ENCODE assay signal across 16 mouse cellular contexts in the genomic region with DNA sequence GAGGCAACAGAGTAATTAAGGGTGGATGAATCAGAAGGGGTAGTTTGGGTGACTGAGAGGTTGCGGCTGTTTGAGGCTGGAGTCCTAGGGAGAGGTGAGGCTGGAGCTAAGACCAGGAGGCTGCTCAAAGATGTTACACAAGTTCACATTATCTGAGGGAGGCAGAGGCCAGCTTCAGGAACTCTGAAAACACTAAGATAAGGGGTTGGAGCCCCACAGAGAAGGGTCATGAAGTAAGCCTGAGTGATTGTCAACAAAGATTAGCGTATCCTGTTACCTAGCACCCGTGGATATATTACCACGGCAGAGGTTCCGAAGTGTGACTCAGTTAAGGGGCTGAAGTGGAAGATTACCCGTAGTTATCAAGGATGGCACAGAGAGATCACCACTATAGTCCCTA. TPM values are rescaled to one million over a fixed set of nuclear protein-coding genes. Genes with fewer than 3 reads are reported as not detected.
DNase-seq lines count a peak whose midpoint lies in the region; ATAC-seq and TF ChIP-seq lines count a peak whose summit lies in the region.
"Had no signal": no experiment of that assay in that cellular context is flagged by ENCODE, and none has a peak within 500 bp of the region (broad histone marks: within the 10 kb centered on the region; RNA-seq: fewer than 3 reads in every experiment).

No protein-coding gene starts in this region.

- H3K9me3 ChIP-seq in heart, embryonic 10.5 days: no peaks in the 10 kb centered on the region
- no peaks in the 10 kb centered on the region for H3K9me3 ChIP-seq in MEL (replicated peaks; ENCODE audit: insufficient read depth, low read length)
- no peaks in the 10 kb centered on the region for H3K9me3 ChIP-seq in erythroblast, embryonic 14.5 days (ENCODE audit: control insufficient read depth, low read length)
- H3K9me3 ChIP-seq in liver, embryonic 16.5 days (replicated peaks; ENCODE audit: control insufficient read depth, low read length): no peaks in the 10 kb centered on the region
- H3K9me3 ChIP-seq: embryonic facial prominence, embryonic 15.5 days; limb, embryonic 15.5 days had no signal

- no peak for TF ChIP-seq RAD21 in MEL (IDR thresholded peaks at IDR 0.05; ENCODE audit: low read depth, low read length)

- peak overlapping the region; percentile 94 for H3K27ac ChIP-seq in heart, embryonic 10.5 days
- H3K27ac ChIP-seq in MEL (ENCODE audit: control insufficient read depth, low read depth, low read length): peak overlapping the region; percentile 89
- peak overlapping the region; percentile 94 for H3K27ac ChIP-seq in liver, embryonic 16.5 days (ENCODE audit: low read length)
- H3K27ac ChIP-seq: embryonic facial prominence, embryonic 15.5 days; kidney, postnatal 0 days; limb, embryonic 15.5 days had no signal

- H3K4me1 ChIP-seq in heart, embryonic 10.5 days: peaks cover 81% of the 10 kb centered on the region
- H3K4me1 ChIP-seq in MEL (ENCODE audit: control insufficient read depth in 1 of 2, insufficient read depth in 2 of 2, low read length in 2 of 2): peaks cover 15 to 42% of the 10 kb centered on the region in 2 experiments
- peaks cover 90% of the 10 kb centered on the region for H3K4me1 ChIP-seq in erythroblast, embryonic 14.5 days (ENCODE audit: control insufficient read depth)
- H3K4me1 ChIP-seq in liver, embryonic 16.5 days (ENCODE audit: control insufficient read depth, low read depth, low read length): peaks cover 63% of the 10 kb centered on the region

- peak; percentile 97 to 99 for TF ChIP-seq EP300 in MEL (IDR thresholded peaks at IDR 0.05; ENCODE audit: low read depth in 1 of 2, low read length in 2 of 2)

- no peak for TF ChIP-seq CTCF in MEL (IDR thresholded peaks at IDR 0.05 in 2 of 3, conservative IDR thresholded peaks at IDR 0.05 in 1 of 3; ENCODE audit: control insufficient read depth in 1 of 3, insufficient read depth in 1 of 3, low read depth in 2 of 3, low read length in 3 of 3, poor library complexity in 1 of 3, severe bottlenecking in 1 of 3)

- peak; percentile 87 for DNase-seq in heart, embryonic 10.5 days (ENCODE audit: low spot score)
- DNase-seq in heart, postnatal 25 days (ENCODE audit: low spot score): no peak
- DNase-seq in MEL (ENCODE audit: low read depth, low spot score): peak; percentile 93
- DNase-seq in kidney, postnatal 14 days: no peak
- DNase-seq in cerebellum, postnatal 4 days (ENCODE audit: low spot score in 2 of 2): no peak
- DNase-seq in left cerebral cortex, adult 8-10 months (ENCODE audit: low spot score in 2 of 2): no peak
- DNase-seq: adrenal gland, postnatal 10 days; cerebellum, adult 8-10 months had no signal

- H3K4me2 ChIP-seq in liver, embryonic 16.5 days (ENCODE audit: low read depth, low read length): peak overlapping the region; percentile 53
- H3K4me2 ChIP-seq: embryonic facial prominence, embryonic 15.5 days; limb, embryonic 15.5 days had no signal

- intact Hi-C loops in heart, postnatal 25 days (cut with DNase I): no loop called here

- no peaks in the 10 kb centered on the region for H3K27me3 ChIP-seq in heart, embryonic 10.5 days (ENCODE audit: insufficient read depth, poor library complexity, severe bottlenecking)
- no peaks in the 10 kb centered on the region for H3K27me3 ChIP-seq in MEL (ENCODE audit: control insufficient read depth in 1 of 2, insufficient read depth in 2 of 2, low read length in 2 of 2)
- H3K27me3 ChIP-seq in erythroblast, embryonic 14.5 days (ENCODE audit: control insufficient read depth): no peaks in the 10 kb centered on the region
- no peaks in the 10 kb centered on the region for H3K27me3 ChIP-seq in liver, embryonic 16.5 days (ENCODE audit: control insufficient read depth, insufficient read depth, low read depth, low read length)
- H3K27me3 ChIP-seq: embryonic facial prominence, embryonic 15.5 days; limb, embryonic 15.5 days; Patski had no signal

- no peak overlapping the region for H3K4me3 ChIP-seq in heart, embryonic 10.5 days
- no peak overlapping the region for H3K4me3 ChIP-seq in MEL (ENCODE audit: control insufficient read depth in 1 of 2, insufficient read depth in 1 of 2, low read depth in 2 of 2, low read length in 2 of 2)
- H3K4me3 ChIP-seq in erythroblast, embryonic 14.5 days (replicated peaks): peak overlapping the region; percentile 56
- H3K4me3 ChIP-seq in liver, embryonic 16.5 days (ENCODE audit: low read depth, low read length): peak overlapping the region; percentile 47
- H3K4me3 ChIP-seq: embryonic facial prominence, embryonic 15.5 days; limb, embryonic 15.5 days; myocyte had no signal

- WGBS in heart, embryonic 10.5 days: 14% methylated on average over 6 of the region's 6 CpGs
- WGBS in liver, embryonic 16.5 days (ENCODE audit: insufficient replicate concordance): 11% methylated on average over 6 of the region's 6 CpGs

- 0 out of 4 replicates have a peak, but pooled peaks of 1 of the 2 experiments have one; percentile 32 for TF ChIP-seq POLR2A in MEL (IDR thresholded peaks at IDR 0.05; ENCODE audit: control insufficient read depth in 1 of 2, insufficient read depth in 1 of 2, low read depth in 1 of 2, low read length in 2 of 2, poor library complexity in 1 of 2)

- H3K36me3 ChIP-seq in heart, embryonic 10.5 days: no peaks in the 10 kb centered on the region
- H3K36me3 ChIP-seq in MEL (ENCODE audit: control insufficient read depth in 1 of 2, insufficient read depth in 2 of 2, low read length in 2 of 2): peaks cover 0 to 32% of the 10 kb centered on the region in 2 experiments; a peak in 2 of 4 replicates
- peaks cover 78% of the 10 kb centered on the region for H3K36me3 ChIP-seq in erythroblast, embryonic 14.5 days (ENCODE audit: control insufficient read depth)
- peaks cover 2% of the 10 kb centered on the region; the same call in 1 of the 2 replicates for H3K36me3 ChIP-seq in liver, embryonic 16.5 days (ENCODE audit: control insufficient read depth, insufficient read depth)
- H3K36me3 ChIP-seq: embryonic facial prominence, embryonic 15.5 days; limb, embryonic 15.5 days had no signal

- peaks cover 8% of the 10 kb centered on the region for H3K79me2 ChIP-seq in MEL (ENCODE audit: control insufficient read depth, insufficient read depth, low read length, poor library complexity)

- peak; percentile 88 for ATAC-seq in liver, embryonic 16.5 days (ENCODE audit: low read depth)
- ATAC-seq: hindbrain, embryonic 16.5 days; Patski had no signal

- peak overlapping the region; percentile 36 for H3K9ac ChIP-seq in MEL (ENCODE audit: control insufficient read depth, low read depth, low read length, poor library complexity, severe bottlenecking)
- peak overlapping the region; percentile 63 for H3K9ac ChIP-seq in liver, embryonic 16.5 days (ENCODE audit: low read depth, low read length)
- H3K9ac ChIP-seq: embryonic facial prominence, embryonic 15.5 days; limb, embryonic 15.5 days had no signal

RNA-seq across cellular contexts. Expression of a gene that starts 5.0 kb away (rescaled TPM):
- 22.5 and 26.0 TPM in 2 replicates for polyA plus RNA-seq in heart, embryonic 10.5 days (2016; fragmentation: Nextera tagmentation; extraction: Ambion mirVana)
- 1 to 10 TPM; 4.4 to 4.9 TPM for total RNA-seq in heart, postnatal 25 days (2021)
- total RNA-seq in MEL (2012; rRNA removed): 8.4 and 10.1 TPM in 2 replicates
- polyA plus RNA-seq in MEL (2012; ENCODE audit: insufficient read depth in 1 of 2, insufficient read length in 2 of 2, low read depth in 1 of 2, low replicate concordance in 2 of 2, missing spikeins in 1 of 2): 100 to 1,000 TPM in 1 of 2 experiments, 10 to 100 TPM in 1; 12.3 to 126 TPM
- 1.5 and 1.9 TPM in 2 replicates for polyA plus RNA-seq in erythroblast, embryonic 14.5 days (2012)
- polyA plus RNA-seq in liver, embryonic 16.5 days (2015; fragmentation: Nextera tagmentation; extraction: Ambion mirVana): 29.4 and 31.4 TPM in 2 replicates
- total RNA-seq in left cerebral cortex, adult 8-10 months (2022): 10 to 100 TPM; 17.2 to 21.0 (median 18.4) TPM

RNA-seq across cellular contexts. Expression of a gene that starts 14.1 kb away (rescaled TPM):
- polyA plus RNA-seq in heart, embryonic 10.5 days (2016; fragmentation: Nextera tagmentation; extraction: Ambion mirVana): 0.53 and 0.62 TPM in 2 replicates
- total RNA-seq in heart, postnatal 25 days (2021): 1 to 10 TPM; 1.2 to 1.3 TPM
- 0.98 and 2.1 TPM in 2 replicates for total RNA-seq in MEL (2012; rRNA removed)
- 1 to 10 TPM in 1 of 2 experiments, not detected in 1; 1.8 TPM for polyA plus RNA-seq in MEL (2012; ENCODE audit: insufficient read depth in 1 of 2, insufficient read length in 2 of 2, low read depth in 1 of 2, low replicate concordance in 2 of 2, missing spikeins in 1 of 2)
- polyA plus RNA-seq in erythroblast, embryonic 14.5 days (2012): not detected in 2 replicates
- 0.11 TPM in 1 of 2 replicates, not detected in the other for polyA plus RNA-seq in liver, embryonic 16.5 days (2015; fragmentation: Nextera tagmentation; extraction: Ambion mirVana)
- total RNA-seq in left cerebral cortex, adult 8-10 months (2022): 1 to 10 TPM; 3.4 to 5.0 (median 4.2) TPM

RNA-seq across cellular contexts. Expression of a gene that starts 32.1 kb away (rescaled TPM):
- 68.4 and 77.5 TPM in 2 replicates for polyA plus RNA-seq in heart, embryonic 10.5 days (2016; fragmentation: Nextera tagmentation; extraction: Ambion mirVana)
- total RNA-seq in heart, postnatal 25 days (2021): 10 to 100 TPM; 72.1 to 75.9 TPM
- 107 and 113 TPM in 2 replicates for total RNA-seq in MEL (2012; rRNA removed)
- polyA plus RNA-seq in MEL (2012; ENCODE audit: insufficient read depth in 1 of 2, insufficient read length in 2 of 2, low read depth in 1 of 2, low replicate concordance in 2 of 2, missing spikeins in 1 of 2): 100 to 1,000 TPM; 124 to 876 TPM
- 1.9 and 3.5 TPM in 2 replicates for polyA plus RNA-seq in erythroblast, embryonic 14.5 days (2012)
- 33.8 and 40.9 TPM in 2 replicates for polyA plus RNA-seq in liver, embryonic 16.5 days (2015; fragmentation: Nextera tagmentation; extraction: Ambion mirVana)
- 100 to 1,000 TPM; 253 to 278 (median 258) TPM for total RNA-seq in left cerebral cortex, adult 8-10 months (2022)

RNA-seq across cellular contexts. Expression of a gene that starts 37.7 kb away (rescaled TPM):
- 152 and 312 TPM in 2 replicates for polyA plus RNA-seq in heart, embryonic 10.5 days (2016; fragmentation: Nextera tagmentation; extraction: Ambion mirVana)
- 100 to 1,000 TPM; 497 to 569 TPM for total RNA-seq in heart, postnatal 25 days (2021)
- not detected in 2 replicates for total RNA-seq in MEL (2012; rRNA removed)
- polyA plus RNA-seq in MEL (2012; ENCODE audit: insufficient read depth in 1 of 2, insufficient read length in 2 of 2, low read depth in 1 of 2, low replicate concordance in 2 of 2, missing spikeins in 1 of 2): under 1 TPM in 1 of 2 experiments, not detected in 1; 0.18 TPM
- 0.14 and 0.16 TPM in 2 replicates for polyA plus RNA-seq in erythroblast, embryonic 14.5 days (2012)
- polyA plus RNA-seq in liver, embryonic 16.5 days (2015; fragmentation: Nextera tagmentation; extraction: Ambion mirVana): 3.8 and 4.5 TPM in 2 replicates
- 1 to 10 TPM; 4.2 to 7.1 (median 4.7) TPM for total RNA-seq in left cerebral cortex, adult 8-10 months (2022)

RNA-seq across cellular contexts. Expression of a gene that starts 40.5 kb away (rescaled TPM):
- 2.4 and 6.6 TPM in 2 replicates for polyA plus RNA-seq in heart, embryonic 10.5 days (2016; fragmentation: Nextera tagmentation; extraction: Ambion mirVana)
- total RNA-seq in heart, postnatal 25 days (2021): 10 to 100 TPM; 56.3 to 68.1 TPM
- 62.7 and 103 TPM in 2 replicates for total RNA-seq in MEL (2012; rRNA removed)
- 100 to 1,000 TPM in 1 of 2 experiments, not detected in 1; 105 TPM for polyA plus RNA-seq in MEL (2012; ENCODE audit: insufficient read depth in 1 of 2, insufficient read length in 2 of 2, low read depth in 1 of 2, low replicate concordance in 2 of 2, missing spikeins in 1 of 2)
- polyA plus RNA-seq in erythroblast, embryonic 14.5 days (2012): 0.08 TPM in 1 of 2 replicates, not detected in the other
- polyA plus RNA-seq in liver, embryonic 16.5 days (2015; fragmentation: Nextera tagmentation; extraction: Ambion mirVana): 16.2 and 20.8 TPM in 2 replicates
- total RNA-seq in left cerebral cortex, adult 8-10 months (2022): 100 to 1,000 TPM in 2 of 4 experiments, 10 to 100 TPM in 2; 75.6 to 125 (median 90.7) TPM

Comparison
In these comparisons a context has a peak if more than half of its experiments do, and no peak if none do; other contexts are left out.
1. DNase-seq: peak in heart, embryonic 10.5 days (single experiment) and MEL (single experiment); none in heart, postnatal 25 days (single experiment), kidney, postnatal 14 days (single experiment), cerebellum, postnatal 4 days (0 of 2) and left cerebral cortex, adult 8-10 months (0 of 2).
2. H3K4me3 ChIP-seq: peak in erythroblast, embryonic 14.5 days (single experiment) and liver, embryonic 16.5 days (single experiment); none in heart, embryonic 10.5 days (single experiment) and MEL (0 of 2).
3. Peak in every context shown above with its lines, with median percentiles within 50 percentile points of each other: H3K27ac ChIP-seq.